ENCODE assay signal across 8 mouse cellular contexts in genomic region chr19:56822448-56822836, GRCm38 (mm10). TPM values are rescaled to one million over a fixed set of nuclear protein-coding genes. Genes with fewer than 3 reads are reported as not detected.
A peak's percentile ranks its signal among the peaks of the same experiment; 100 is the strongest.
DNase-seq lines count a peak whose midpoint lies in the region; ATAC-seq and TF ChIP-seq lines count a peak whose summit lies in the region.

No protein-coding gene starts in this region.

- H3K4me2 ChIP-seq in heart, embryonic 16.5 days (ENCODE audit: low read depth, low read length): peak overlapping the region; percentile 68
- peak overlapping the region; percentile 70 for H3K4me2 ChIP-seq in hindbrain, embryonic 15.5 days
- peak overlapping the region; percentile 68 for H3K4me2 ChIP-seq in midbrain, embryonic 14.5 days (ENCODE audit: low read length)

- H3K27ac ChIP-seq in heart, embryonic 16.5 days (ENCODE audit: low read length): peak overlapping the region; percentile 34; the same call in 1 of the 2 replicates
- H3K27ac ChIP-seq in bone marrow, adult 2 months (ENCODE audit: control insufficient read depth, insufficient read depth, low read depth, low read length, poor library complexity): peak overlapping the region; percentile 57
- H3K27ac ChIP-seq in hindbrain, embryonic 15.5 days (replicated peaks): 0 out of 2 replicates have a peak overlapping the region, but pooled peaks have one; percentile 44
- 0 out of 2 replicates have a peak overlapping the region, but pooled peaks have one; percentile 37 for H3K27ac ChIP-seq in midbrain, embryonic 14.5 days (replicated peaks; ENCODE audit: low read depth, low read length)

- peaks cover 33% of the 10 kb centered on the region for H3K4me1 ChIP-seq in heart, embryonic 16.5 days (ENCODE audit: control insufficient read depth, insufficient read depth, low read length)
- peaks cover 3% of the 10 kb centered on the region for H3K4me1 ChIP-seq in bone marrow, adult 2 months (ENCODE audit: control insufficient read depth, insufficient read depth, low read length)
- H3K4me1 ChIP-seq in hindbrain, embryonic 15.5 days (replicated peaks): peaks cover 39% of the 10 kb centered on the region
- peaks cover 33% of the 10 kb centered on the region for H3K4me1 ChIP-seq in midbrain, embryonic 14.5 days (ENCODE audit: control insufficient read depth, insufficient read depth, low read length)

- H3K4me3 ChIP-seq in heart, embryonic 16.5 days (ENCODE audit: low read length): peak overlapping the region; percentile 90
- peak overlapping the region; percentile 67 for H3K4me3 ChIP-seq in bone marrow, adult 2 months (replicated peaks; ENCODE audit: control insufficient read depth, low read depth, low read length)
- peak overlapping the region; percentile 74 for H3K4me3 ChIP-seq in hindbrain, embryonic 15.5 days
- H3K4me3 ChIP-seq in midbrain, embryonic 14.5 days (replicated peaks; ENCODE audit: low read depth, low read length): peak overlapping the region; percentile 97

- H3K9me3 ChIP-seq in heart, embryonic 16.5 days (replicated peaks; ENCODE audit: control insufficient read depth, low read length): no peaks in the 10 kb centered on the region
- no peaks in the 10 kb centered on the region for H3K9me3 ChIP-seq in hindbrain, embryonic 15.5 days
- H3K9me3 ChIP-seq in midbrain, embryonic 14.5 days (ENCODE audit: control insufficient read depth, low read length): no peaks in the 10 kb centered on the region

- TF ChIP-seq CTCF in bone marrow, adult 2 months (IDR thresholded peaks at IDR 0.05; ENCODE audit: control insufficient read depth, insufficient read depth, low read length): no peak

- peak overlapping the region; percentile 49 for H3K9ac ChIP-seq in heart, embryonic 16.5 days (ENCODE audit: low read length)
- H3K9ac ChIP-seq in hindbrain, embryonic 15.5 days: peak overlapping the region; percentile 46
- H3K9ac ChIP-seq in midbrain, embryonic 14.5 days (replicated peaks; ENCODE audit: low read length): peak overlapping the region; percentile 32

- peaks cover 4% of the 10 kb centered on the region for H3K27me3 ChIP-seq in heart, embryonic 16.5 days (ENCODE audit: control insufficient read depth, insufficient read depth, low read length)
- H3K27me3 ChIP-seq in hindbrain, embryonic 15.5 days: peaks cover 3% of the 10 kb centered on the region; the same call in 1 of the 2 replicates
- H3K27me3 ChIP-seq in midbrain, embryonic 14.5 days (ENCODE audit: control insufficient read depth, insufficient read depth, low read length): no peaks in the 10 kb centered on the region

- no peak for TF ChIP-seq POLR2A in bone marrow, adult 2 months (IDR thresholded peaks at IDR 0.05; ENCODE audit: borderline replicate concordance, control insufficient read depth, low read depth, low read length)

- no peak for DNase-seq in heart, adult 18-20 months
- no peak for DNase-seq in midbrain, embryonic 14.5 days
- DNase-seq in urinary bladder, postnatal 10 days (ENCODE audit: low spot score): no peak
- no peak for DNase-seq in thymus, postnatal 25 days
- no peak for DNase-seq in kidney, adult 11 months

- no peak for ATAC-seq in heart, embryonic 16.5 days (replicated peaks; ENCODE audit: extremely low read depth, insufficient read depth, low FRiP score)
- peak; percentile 48 for ATAC-seq in hindbrain, embryonic 15.5 days (ENCODE audit: low FRiP score, low read depth)
- ATAC-seq in midbrain, embryonic 14.5 days (ENCODE audit: low FRiP score, low TSS enrichment): peak; percentile 3; the same call in 1 of the 2 replicates

- WGBS in heart, embryonic 16.5 days: 23% methylated on average over 10 of the region's 10 CpGs
- 9% methylated on average over 10 of the region's 10 CpGs for WGBS in bone marrow, adult 2 months
- WGBS in hindbrain, embryonic 15.5 days: 16% methylated on average over 10 of the region's 10 CpGs
- WGBS in midbrain, embryonic 14.5 days: 20% methylated on average over 10 of the region's 10 CpGs

- no peaks in the 10 kb centered on the region for H3K36me3 ChIP-seq in heart, embryonic 16.5 days (ENCODE audit: control insufficient read depth, insufficient read depth)
- H3K36me3 ChIP-seq in hindbrain, embryonic 15.5 days: no peaks in the 10 kb centered on the region
- no peaks in the 10 kb centered on the region for H3K36me3 ChIP-seq in midbrain, embryonic 14.5 days (ENCODE audit: control insufficient read depth, insufficient read depth, low read length)

RNA-seq across cellular contexts. Expression of gene Ccdc186, which starts 0.5 kb away (rescaled TPM):
- 17.4 and 18.7 TPM in 2 replicates for polyA plus RNA-seq in heart, embryonic 16.5 days (2015; fragmentation: Nextera tagmentation; extraction: Ambion mirVana)
- 10 to 100 TPM; 27.2 to 30.4 TPM for total RNA-seq in heart, adult 18-20 months (2021)
- 5.1 and 11.6 TPM in 2 replicates for polyA plus RNA-seq in bone marrow, adult 2 months (2011; ENCODE audit: insufficient read depth, insufficient read length, low replicate concordance, missing spikeins)
- polyA plus RNA-seq in hindbrain, embryonic 15.5 days (2015; fragmentation: Nextera tagmentation; extraction: Ambion mirVana): 20.3 and 22.9 TPM in 2 replicates
- 24.6 and 27.7 TPM in 2 replicates for polyA plus RNA-seq in midbrain, embryonic 14.5 days (2014; fragmentation: Nextera tagmentation; extraction: Ambion mirVana)

RNA-seq across cellular contexts. Expression of gene Tdrd1, which starts 3.6 kb away (rescaled TPM):
- 0.32 and 0.44 TPM in 2 replicates for polyA plus RNA-seq in heart, embryonic 16.5 days (2015; fragmentation: Nextera tagmentation; extraction: Ambion mirVana)
- total RNA-seq in heart, adult 18-20 months (2021): not detected
- polyA plus RNA-seq in bone marrow, adult 2 months (2011; ENCODE audit: insufficient read depth, insufficient read length, low replicate concordance, missing spikeins): not detected in 2 replicates
- polyA plus RNA-seq in hindbrain, embryonic 15.5 days (2015; fragmentation: Nextera tagmentation; extraction: Ambion mirVana): 1.1 and 1.3 TPM in 2 replicates
- polyA plus RNA-seq in midbrain, embryonic 14.5 days (2014; fragmentation: Nextera tagmentation; extraction: Ambion mirVana): 0.27 and 0.63 TPM in 2 replicates

RNA-seq across cellular contexts. Expression of gene Vwa2, which starts 51.6 kb away (rescaled TPM):
- 0.25 and 0.70 TPM in 2 replicates for polyA plus RNA-seq in heart, embryonic 16.5 days (2015; fragmentation: Nextera tagmentation; extraction: Ambion mirVana)
- total RNA-seq in heart, adult 18-20 months (2021): not detected
- not detected in 2 replicates for polyA plus RNA-seq in bone marrow, adult 2 months (2011; ENCODE audit: insufficient read depth, insufficient read length, low replicate concordance, missing spikeins)
- polyA plus RNA-seq in hindbrain, embryonic 15.5 days (2015; fragmentation: Nextera tagmentation; extraction: Ambion mirVana): 0.50 and 0.62 TPM in 2 replicates
- 0.28 and 0.66 TPM in 2 replicates for polyA plus RNA-seq in midbrain, embryonic 14.5 days (2014; fragmentation: Nextera tagmentation; extraction: Ambion mirVana)
